Mouse (Mus musculus): ENCODE measurements at regions not wholly inside any gene's neighbourhood (a gene's known extent, or its start where the extent isn't known, plus 50 kb on each side); places are given as distances from the start of the nearest gene placed in this dataset.
"Not testable (repeated sequence)": the region's sequence is repeated elsewhere in the genome, so short reads cannot be mapped to it uniquely, and the experiment has no call there.

- not testable (repeated sequence) for DNase-seq (ENCODE audit: low spot score in 2 of 2)
Observed at GRCm38 (mm10) chr5:76081379-76081778, 58.7 kb upstream of the Srd5a3 start.

- DNase-seq (ENCODE audit: low spot score in 2 of 2): no peak
Observed at GRCm38 (mm10) chr5:76080429-76080828, 59.6 kb upstream of the Srd5a3 start.

DNA sequence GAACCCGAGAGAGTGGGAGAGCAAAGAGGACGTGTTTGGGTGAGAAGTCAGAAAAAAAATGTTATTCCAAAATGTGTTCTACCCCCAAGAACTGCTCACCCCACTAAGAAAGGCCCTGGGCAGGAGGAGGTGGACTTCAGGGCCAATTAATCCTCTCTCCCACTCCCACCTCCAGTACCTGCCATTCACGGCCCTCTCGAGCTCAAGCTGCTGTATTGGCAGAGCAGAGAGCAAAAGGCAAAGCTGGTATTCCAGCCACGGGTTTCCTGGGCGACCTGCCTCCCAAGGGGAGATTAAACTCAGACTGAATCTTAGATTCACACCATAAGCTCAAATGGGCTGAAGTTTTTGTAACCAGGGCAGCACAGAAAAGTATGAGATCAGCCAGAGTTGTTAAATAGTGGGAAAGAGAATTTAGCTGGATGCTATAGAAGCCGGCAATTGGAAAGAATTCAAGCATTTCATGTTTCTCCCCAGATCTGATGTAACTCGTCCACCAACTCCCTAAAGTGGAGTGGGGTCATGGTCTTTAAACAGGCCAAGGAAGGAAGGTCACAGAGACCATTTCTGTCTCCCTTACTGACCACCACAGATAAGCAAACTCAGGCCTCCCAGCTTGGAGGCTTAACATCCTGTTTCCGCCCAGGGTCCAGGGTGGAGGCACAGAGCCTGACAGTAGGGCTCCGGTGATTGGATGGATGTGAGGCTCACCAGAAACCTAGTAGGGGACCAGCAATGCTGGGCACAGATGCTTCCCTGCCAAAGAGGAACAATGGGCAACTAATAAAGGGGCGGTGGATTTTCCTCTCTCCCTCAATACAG lies 60.7 kb upstream of the Srd5a3 start:
- no peak for DNase-seq (ENCODE audit: low spot score in 2 of 2)

- no peak for DNase-seq (ENCODE audit: low spot score in 2 of 2)
Observed at GRCm38 (mm10) chr5:76078485-76078884, 61.6 kb upstream of the Srd5a3 start.

DNA sequence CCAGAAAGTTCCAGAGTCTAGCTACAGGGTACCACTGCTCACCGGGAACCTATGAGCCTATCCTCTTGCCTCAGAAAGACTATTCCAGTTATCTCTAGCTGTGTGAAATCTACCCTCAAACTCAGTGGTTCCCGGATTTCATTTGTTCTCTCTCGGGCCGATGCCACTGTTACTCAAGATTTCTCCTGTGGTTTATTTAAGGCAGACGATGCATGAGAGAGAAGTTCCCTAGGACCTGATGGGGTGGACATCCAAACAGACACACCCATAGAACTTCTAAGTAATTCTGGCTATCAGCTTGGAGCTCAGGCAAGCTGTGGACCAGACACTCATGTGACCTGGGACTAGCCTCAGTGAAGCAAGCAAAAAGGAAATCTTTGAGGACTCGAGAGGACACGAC lies 63.8 kb upstream of the Srd5a3 start:
- DNase-seq (ENCODE audit: low spot score in 2 of 2): no peak

GRCm38 (mm10) chr5:76075401-76075800 lies 64.7 kb upstream of the Srd5a3 start:
- DNase-seq (ENCODE audit: low spot score in 2 of 2): no peak

DNA sequence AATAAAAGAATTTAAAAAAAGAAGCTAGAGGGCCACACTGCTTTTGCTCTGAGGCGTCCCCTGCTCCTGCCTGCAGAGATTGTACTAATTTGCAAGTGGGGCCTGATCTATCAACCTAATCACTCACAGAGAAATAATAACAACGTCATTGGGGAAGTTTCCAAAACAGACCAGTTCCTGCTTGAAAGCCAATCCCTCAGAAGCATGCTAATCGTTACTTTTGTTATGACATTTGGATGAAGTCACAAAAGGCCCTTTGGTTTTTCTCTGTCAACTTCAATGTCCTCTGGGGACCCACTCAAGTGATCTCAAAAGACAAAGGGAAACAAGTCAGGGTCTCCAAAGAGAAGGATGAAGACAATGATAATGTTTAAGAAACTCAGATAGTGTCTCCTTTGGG lies 72.2 kb upstream of the Srd5a3 start:
- no peak for DNase-seq (ENCODE audit: low spot score in 2 of 2)

GRCm38 (mm10) chr5:76067231-76067630 lies 72.8 kb upstream of the Srd5a3 start:
- no peak for DNase-seq (ENCODE audit: low spot score in 2 of 2)

- DNase-seq (ENCODE audit: low spot score in 2 of 2): no peak
Observed at GRCm38 (mm10) chr5:76065789-76066188, 74.3 kb upstream of the Srd5a3 start.

DNA sequence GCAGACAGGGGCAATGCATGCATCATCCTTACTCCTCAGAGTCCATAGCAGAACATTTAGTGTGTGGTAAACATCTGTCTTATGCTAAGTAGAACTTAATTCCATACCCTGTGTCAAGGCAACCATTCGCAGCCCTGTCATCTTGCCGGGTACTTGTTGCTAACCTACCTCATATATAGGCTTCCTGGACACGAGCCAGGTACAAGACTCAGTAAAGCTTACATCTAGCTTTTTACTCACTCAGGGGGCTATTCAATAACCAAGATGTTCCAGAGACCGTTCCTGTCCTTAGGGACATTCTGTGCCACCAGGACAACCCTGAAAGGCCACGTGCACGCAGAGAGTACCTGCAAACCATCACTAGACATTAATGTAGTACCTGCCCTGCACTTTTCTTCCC lies 74.8 kb upstream of the Srd5a3 start:
- no peak for DNase-seq (ENCODE audit: low spot score in 2 of 2)

GRCm38 (mm10) chr5:76064686-76065085 lies 75.4 kb upstream of the Srd5a3 start:
- peak in 1 of 2 experiments; percentile 20 for DNase-seq (ENCODE audit: low spot score in 2 of 2)

DNA sequence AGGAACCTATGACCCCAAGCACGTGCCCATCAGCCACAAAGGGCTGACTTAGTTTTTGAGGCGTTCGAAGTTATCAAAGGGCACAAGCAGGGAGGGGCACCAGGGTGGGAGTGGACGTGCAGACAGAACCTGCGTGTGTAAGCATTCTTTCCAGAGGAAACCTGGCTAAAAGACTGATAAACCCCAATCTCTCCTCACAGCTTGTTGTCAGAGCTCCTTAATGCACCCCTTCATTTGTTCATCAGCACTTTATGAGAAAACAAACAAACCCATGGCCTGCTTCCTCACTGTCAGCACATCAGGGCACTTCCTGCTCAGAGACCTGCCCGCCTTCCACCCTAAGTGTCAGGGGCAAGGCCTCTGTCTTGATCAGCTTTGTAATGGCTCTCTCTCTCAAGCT lies 76.6 kb upstream of the Srd5a3 start:
- DNase-seq (ENCODE audit: low spot score in 2 of 2): no peak

GRCm38 (mm10) chr5:76058011-76058410 lies 79.8 kb upstream of the Kdr start:
- DNase-seq (ENCODE audit: low spot score in 2 of 2): no peak

DNA sequence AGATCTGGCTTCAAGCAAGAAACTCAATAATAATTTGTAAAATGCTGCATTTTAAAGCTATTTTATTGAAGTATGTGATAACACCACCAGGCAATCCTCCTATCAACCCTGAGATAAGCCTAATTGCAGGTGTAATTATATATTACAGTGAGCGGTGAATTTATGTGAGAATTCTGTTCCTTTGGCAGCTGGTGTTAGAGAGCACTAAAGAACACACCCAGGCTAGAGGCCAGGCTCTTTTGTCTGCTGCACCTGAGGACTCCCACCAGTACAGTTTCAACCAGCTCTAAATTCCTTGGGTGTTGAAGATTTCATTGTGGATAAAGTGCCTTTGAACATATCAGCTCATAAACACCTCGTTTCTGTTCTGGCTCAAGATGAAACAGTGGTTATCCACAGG lies 77.6 kb upstream of the Kdr start:
- no peak for DNase-seq (ENCODE audit: low spot score in 2 of 2)

GRCm38 (mm10) chr5:76052782-76053181 lies 74.5 kb upstream of the Kdr start:
- no peak for DNase-seq (ENCODE audit: low spot score in 2 of 2)

GRCm38 (mm10) chr5:76051658-76052057 lies 73.4 kb upstream of the Kdr start:
- no peak for DNase-seq (ENCODE audit: low spot score in 2 of 2)

GRCm38 (mm10) chr5:76048103-76048874 lies 70.0 kb upstream of the Kdr start:
- DNase-seq (ENCODE audit: low spot score in 2 of 2): no peak

- DNase-seq (ENCODE audit: low spot score in 2 of 2): no peak
Observed at GRCm38 (mm10) chr5:76043521-76044510, 65.6 kb upstream of the Kdr start.

GRCm38 (mm10) chr5:76040454-76041203 lies 62.4 kb upstream of the Kdr start:
- DNase-seq (ENCODE audit: low spot score in 2 of 2): peak in 1 of 2 experiments; percentile 25

GRCm38 (mm10) chr5:76028729-76029128 lies 50.5 kb upstream of the Kdr start:
- no peak for DNase-seq (ENCODE audit: low spot score in 2 of 2)
